Mouse (Mus musculus): ENCODE data around the gene St3gal2.

DNA sequence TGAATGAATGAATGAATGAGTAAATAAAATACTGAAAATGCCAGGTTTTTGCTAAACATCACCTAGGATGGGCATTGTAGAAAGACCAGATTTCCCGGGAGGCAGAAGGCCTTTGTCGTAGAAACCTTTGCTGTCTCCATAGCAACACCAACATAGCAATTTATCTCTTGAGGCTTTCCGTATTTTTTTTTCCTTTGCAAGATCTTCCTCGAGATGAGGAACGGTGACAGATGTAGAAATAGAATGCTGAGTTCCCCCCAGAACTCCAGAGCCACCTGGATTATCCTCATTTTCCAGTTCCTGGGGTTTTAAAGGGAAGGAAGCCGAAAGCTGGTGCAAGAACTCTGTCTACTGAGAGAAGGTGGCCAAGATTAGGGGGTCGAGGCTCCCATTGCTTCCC, 44.9 kb downstream of the St3gal2 start:
- TF ChIP-seq CTCF (IDR thresholded peaks at IDR 0.05; ENCODE audit: insufficient read depth, low read depth, low read length), result no peak
- TF ChIP-seq POLR2A (IDR thresholded peaks at IDR 0.05; ENCODE audit: insufficient read depth, low read depth, low read length), result no peak

Measured in olfactory bulb, adult 2 months (tissue).